Mouse (Mus musculus): ENCODE measurements around the gene Cd69. TPM values are rescaled to one million over a fixed set of nuclear protein-coding genes. Genes with fewer than 3 reads are reported as not detected.

Gene Cd69
- polyA plus RNA-seq, 1 experiment from 2014 or later: not detected

- DNase-seq (no peak), ATAC-seq (ENCODE audit: insufficient read depth) (no peak)
- Histone ChIP-seq H3K4me3 (ENCODE audit: low read depth, low read length) (no peak overlapping the region), H3K4me1 (ENCODE audit: insufficient read depth) (no peaks in the 10 kb centered on the region), H3K9ac (no peak overlapping the region), H3K27me3 (ENCODE audit: insufficient read depth, low read length) (no peaks in the 10 kb centered on the region), H3K4me2 (no peak overlapping the region), H3K36me3 (ENCODE audit: insufficient read depth) (no peaks in the 10 kb centered on the region), H3K9me3 (ENCODE audit: low read depth, low read length) (no peaks in the 10 kb centered on the region), H3K27ac (ENCODE audit: low read depth) (no peak overlapping the region)
- no peak for TF ChIP-seq CTCF (IDR thresholded peaks at IDR 0.05; ENCODE audit: low read depth)
- WGBS: 75% methylated on average over 1 of the region's 1 CpGs
Observed at GRCm38 (mm10) chr6:129266438-129267022, 8.7 kb downstream of the Cd69 start.

GRCm38 (mm10) chr6:129265821-129266220, 9.4 kb downstream of the Cd69 start:
- Histone ChIP-seq H3K27ac (ENCODE audit: low read depth) (no peak overlapping the region), H3K9ac (no peak overlapping the region), H3K4me2 (no peak overlapping the region), H3K27me3 (ENCODE audit: insufficient read depth, low read length) (no peaks in the 10 kb centered on the region), H3K4me3 (ENCODE audit: low read depth, low read length) (no peak overlapping the region), H3K9me3 (ENCODE audit: low read depth, low read length) (no peaks in the 10 kb centered on the region), H3K4me1 (ENCODE audit: insufficient read depth) (no peaks in the 10 kb centered on the region), H3K36me3 (ENCODE audit: insufficient read depth) (no peaks in the 10 kb centered on the region)
- 55% methylated on average over 3 of the region's 3 CpGs for WGBS
- TF ChIP-seq CTCF (IDR thresholded peaks at IDR 0.05; ENCODE audit: low read depth): no peak
- DNase-seq (no peak), ATAC-seq (ENCODE audit: insufficient read depth) (no peak)

GRCm38 (mm10) chr6:129260940-129261339, 14.3 kb downstream of the Cd69 start:
- 69% methylated on average over 4 of the region's 4 CpGs for WGBS
- no peaks in the 10 kb centered on the region for H3K36me3 ChIP-seq (ENCODE audit: insufficient read depth)
- no peak for TF ChIP-seq CTCF (IDR thresholded peaks at IDR 0.05; ENCODE audit: low read depth)
- H3K4me2 ChIP-seq: no peak overlapping the region
- H3K4me3 ChIP-seq (ENCODE audit: low read depth, low read length): no peak overlapping the region
- ATAC-seq (ENCODE audit: insufficient read depth) (no peak), DNase-seq (no peak)
- no peaks in the 10 kb centered on the region for H3K27me3 ChIP-seq (ENCODE audit: insufficient read depth, low read length)
- H3K4me1 ChIP-seq (ENCODE audit: insufficient read depth): no peaks in the 10 kb centered on the region
- no peak overlapping the region for H3K27ac ChIP-seq (ENCODE audit: low read depth)
- H3K9me3 ChIP-seq (ENCODE audit: low read depth, low read length): no peaks in the 10 kb centered on the region
- H3K9ac ChIP-seq: no peak overlapping the region

DNA sequence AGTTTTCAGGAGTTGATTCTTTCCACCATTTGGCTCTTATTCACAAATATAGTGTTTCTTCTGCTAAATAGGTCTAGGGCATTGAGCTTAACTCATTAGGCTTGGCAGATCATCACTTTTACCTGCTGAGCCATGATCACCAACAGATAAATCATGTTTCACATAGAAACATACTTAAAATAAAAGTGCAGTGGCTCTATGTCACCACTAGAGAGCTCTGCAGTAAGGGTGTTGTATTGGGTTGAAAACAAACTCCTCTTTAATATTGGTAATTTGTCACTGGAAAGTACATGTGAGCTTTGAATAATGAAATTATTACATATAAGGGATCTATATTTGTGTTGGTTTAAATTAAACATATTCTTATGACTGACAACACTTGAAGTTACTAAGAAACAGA, 15.2 kb downstream of the Cd69 start:
- TF ChIP-seq CTCF (IDR thresholded peaks at IDR 0.05; ENCODE audit: low read depth): peak; percentile 58
- Histone ChIP-seq H3K9ac (no peak overlapping the region), H3K4me3 (ENCODE audit: low read depth, low read length) (no peak overlapping the region), H3K27ac (ENCODE audit: low read depth) (no peak overlapping the region), H3K4me1 (ENCODE audit: insufficient read depth) (no peaks in the 10 kb centered on the region), H3K27me3 (ENCODE audit: insufficient read depth, low read length) (no peaks in the 10 kb centered on the region), H3K9me3 (ENCODE audit: low read depth, low read length) (no peaks in the 10 kb centered on the region), H3K36me3 (ENCODE audit: insufficient read depth) (no peaks in the 10 kb centered on the region), H3K4me2 (no peak overlapping the region)
- DNase-seq (peak; percentile 36), ATAC-seq (ENCODE audit: insufficient read depth) (no peak)

- no peaks in the 10 kb centered on the region for H3K27me3 ChIP-seq (ENCODE audit: insufficient read depth, low read length)
- no peaks in the 10 kb centered on the region for H3K4me1 ChIP-seq (ENCODE audit: insufficient read depth)
- WGBS: 56% methylated on average over 7 of the region's 7 CpGs
- H3K9ac ChIP-seq: no peak overlapping the region
- no peak overlapping the region for H3K27ac ChIP-seq (ENCODE audit: low read depth)
- DNase-seq: peak; percentile 80
- no peak overlapping the region for H3K4me3 ChIP-seq (ENCODE audit: low read depth, low read length)
- no peaks in the 10 kb centered on the region for H3K9me3 ChIP-seq (ENCODE audit: low read depth, low read length)
- ATAC-seq (ENCODE audit: insufficient read depth): peak; percentile 25; the same call in 1 of the 2 replicates
- no peaks in the 10 kb centered on the region for H3K36me3 ChIP-seq (ENCODE audit: insufficient read depth)
- no peak overlapping the region for H3K4me2 ChIP-seq
- TF ChIP-seq CTCF (IDR thresholded peaks at IDR 0.05; ENCODE audit: low read depth): peak; percentile 70
Observed at GRCm38 (mm10) chr6:129256018-129256417, 19.2 kb downstream of the Cd69 start.

DNA sequence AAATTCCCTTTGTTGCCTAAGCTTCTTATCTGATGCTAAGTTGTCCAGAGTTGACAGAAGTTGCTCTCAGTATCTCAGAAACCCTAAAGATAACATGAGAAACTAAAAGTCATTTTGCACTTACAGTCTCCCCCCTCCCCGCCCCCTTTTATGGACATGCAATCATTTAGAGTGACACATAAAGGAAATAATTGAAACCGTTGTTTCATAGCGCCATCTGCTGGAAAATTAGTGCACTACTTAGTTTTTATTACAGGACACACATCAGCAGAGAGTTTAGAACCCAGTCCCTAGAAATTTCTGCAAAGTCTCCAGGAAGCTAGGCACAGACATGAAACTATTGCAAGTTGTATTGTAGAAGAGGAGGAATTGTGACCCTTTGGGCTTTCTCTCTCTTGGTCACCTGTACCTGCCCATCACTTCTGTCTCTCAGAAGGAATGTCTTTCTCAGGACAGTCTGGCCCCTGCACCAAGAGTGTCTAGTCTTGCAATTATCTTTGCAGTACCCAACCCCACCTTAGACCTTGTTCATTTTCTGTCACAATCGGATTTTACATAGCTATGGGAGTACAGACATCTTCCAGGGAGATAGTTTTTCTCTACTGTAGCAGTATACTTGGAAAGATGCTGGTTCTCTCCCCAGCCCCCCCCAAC, 20.2 kb downstream of the Cd69 start:
- Histone ChIP-seq H3K27ac (ENCODE audit: low read depth) (no peak overlapping the region), H3K27me3 (ENCODE audit: insufficient read depth, low read length) (no peaks in the 10 kb centered on the region), H3K4me3 (ENCODE audit: low read depth, low read length) (no peak overlapping the region), H3K36me3 (ENCODE audit: insufficient read depth) (no peaks in the 10 kb centered on the region), H3K9me3 (ENCODE audit: low read depth, low read length) (no peaks in the 10 kb centered on the region), H3K9ac (no peak overlapping the region), H3K4me1 (ENCODE audit: insufficient read depth) (no peaks in the 10 kb centered on the region), H3K4me2 (no peak overlapping the region)
- DNase-seq: peak; percentile 90
- 12% methylated on average over 4 of the region's 4 CpGs for WGBS
- peak; percentile 45; the same call in 1 of the 2 replicates for ATAC-seq (ENCODE audit: insufficient read depth)
- peak; percentile 72 for TF ChIP-seq CTCF (IDR thresholded peaks at IDR 0.05; ENCODE audit: low read depth)

- no peaks in the 10 kb centered on the region for H3K36me3 ChIP-seq (ENCODE audit: insufficient read depth)
- ATAC-seq (ENCODE audit: insufficient read depth) (no peak), DNase-seq (no peak)
- no peak overlapping the region for H3K4me2 ChIP-seq
- no peak overlapping the region for H3K27ac ChIP-seq (ENCODE audit: low read depth)
- no peak overlapping the region for H3K9ac ChIP-seq
- no peaks in the 10 kb centered on the region for H3K9me3 ChIP-seq (ENCODE audit: low read depth, low read length)
- TF ChIP-seq CTCF (IDR thresholded peaks at IDR 0.05; ENCODE audit: low read depth): no peak
- no peaks in the 10 kb centered on the region for H3K27me3 ChIP-seq (ENCODE audit: insufficient read depth, low read length)
- no peak overlapping the region for H3K4me3 ChIP-seq (ENCODE audit: low read depth, low read length)
- WGBS: 63% methylated on average over 4 of the region's 4 CpGs
- no peaks in the 10 kb centered on the region for H3K4me1 ChIP-seq (ENCODE audit: insufficient read depth)
Observed at GRCm38 (mm10) chr6:129254314-129254713, 20.9 kb downstream of the Cd69 start.

Data from lung, embryonic 14.5 days (tissue).